Mouse (Mus musculus): ENCODE results near the gene Stx8. TPM values are rescaled to one million over a fixed set of nuclear protein-coding genes. Genes with fewer than 3 reads are reported as not detected.
A peak's percentile ranks its signal among the peaks of the same experiment; 100 is the strongest.

The Stx8 gene
- polyA plus RNA-seq, 1 experiment from 2014 or later = 58.7 TPM

GRCm38 (mm10) chr11:68004191-68004590 lies 38.2 kb downstream of the Stx8 start:
- Histone ChIP-seq H3K4me2 (ENCODE audit: low read depth, low read length) (no peak overlapping the region), H3K27ac (ENCODE audit: low read length) (no peak overlapping the region), H3K9me3 (replicated peaks; ENCODE audit: control insufficient read depth, low read length) (no peaks in the 10 kb centered on the region), H3K27me3 (ENCODE audit: control insufficient read depth, insufficient read depth, low read length) (no peaks in the 10 kb centered on the region), H3K4me3 (ENCODE audit: low read length) (no peak overlapping the region), H3K9ac (ENCODE audit: low read length) (no peak overlapping the region), H3K36me3 (ENCODE audit: control insufficient read depth, insufficient read depth) (no peaks in the 10 kb centered on the region), H3K4me1 (ENCODE audit: control insufficient read depth, insufficient read depth, low read length) (no peaks in the 10 kb centered on the region)
- WGBS = 24% methylated on average over 6 of the region's 6 CpGs
- ATAC-seq (replicated peaks; ENCODE audit: extremely low read depth, insufficient read depth, low FRiP score) = no peak; the same call in 1 of the 2 replicates

GRCm38 (mm10) chr11:68006216-68006789 lies 40.3 kb downstream of the Stx8 start:
- Histone ChIP-seq H3K9me3 (replicated peaks; ENCODE audit: control insufficient read depth, low read length) (no peaks in the 10 kb centered on the region), H3K27ac (ENCODE audit: low read length) (no peak overlapping the region), H3K36me3 (ENCODE audit: control insufficient read depth, insufficient read depth) (no peaks in the 10 kb centered on the region), H3K9ac (ENCODE audit: low read length) (no peak overlapping the region), H3K4me1 (ENCODE audit: control insufficient read depth, insufficient read depth, low read length) (no peaks in the 10 kb centered on the region), H3K4me2 (ENCODE audit: low read depth, low read length) (no peak overlapping the region), H3K27me3 (ENCODE audit: control insufficient read depth, insufficient read depth, low read length) (no peaks in the 10 kb centered on the region), H3K4me3 (ENCODE audit: low read length) (no peak overlapping the region)
- 41% methylated on average over 8 of the region's 8 CpGs for WGBS
- no peak for ATAC-seq (replicated peaks; ENCODE audit: extremely low read depth, insufficient read depth, low FRiP score)

GRCm38 (mm10) chr11:68007645-68008044 lies 41.7 kb downstream of the Stx8 start:
- Histone ChIP-seq H3K4me1 (ENCODE audit: control insufficient read depth, insufficient read depth, low read length) (no peaks in the 10 kb centered on the region), H3K27ac (ENCODE audit: low read length) (no peak overlapping the region), H3K27me3 (ENCODE audit: control insufficient read depth, insufficient read depth, low read length) (no peaks in the 10 kb centered on the region), H3K4me2 (ENCODE audit: low read depth, low read length) (no peak overlapping the region), H3K9ac (ENCODE audit: low read length) (no peak overlapping the region), H3K9me3 (replicated peaks; ENCODE audit: control insufficient read depth, low read length) (no peaks in the 10 kb centered on the region), H3K36me3 (ENCODE audit: control insufficient read depth, insufficient read depth) (no peaks in the 10 kb centered on the region), H3K4me3 (ENCODE audit: low read length) (no peak overlapping the region)
- WGBS = 68% methylated on average over 6 of the region's 6 CpGs
- no peak for ATAC-seq (replicated peaks; ENCODE audit: extremely low read depth, insufficient read depth, low FRiP score)

- Histone ChIP-seq H3K27me3 (ENCODE audit: control insufficient read depth, insufficient read depth, low read length) (no peaks in the 10 kb centered on the region), H3K27ac (ENCODE audit: low read length) (no peak overlapping the region), H3K4me2 (ENCODE audit: low read depth, low read length) (no peak overlapping the region), H3K9me3 (replicated peaks; ENCODE audit: control insufficient read depth, low read length) (no peaks in the 10 kb centered on the region), H3K9ac (ENCODE audit: low read length) (no peak overlapping the region), H3K4me3 (ENCODE audit: low read length) (no peak overlapping the region), H3K4me1 (ENCODE audit: control insufficient read depth, insufficient read depth, low read length) (no peaks in the 10 kb centered on the region), H3K36me3 (ENCODE audit: control insufficient read depth, insufficient read depth) (no peaks in the 10 kb centered on the region)
- no peak for ATAC-seq (replicated peaks; ENCODE audit: extremely low read depth, insufficient read depth, low FRiP score)
- WGBS = 75% methylated on average over 5 of the region's 5 CpGs
Measured at GRCm38 (mm10) chr11:68009377-68009776, 43.4 kb downstream of the Stx8 start.

- Histone ChIP-seq H3K9me3 (replicated peaks; ENCODE audit: control insufficient read depth, low read length) (no peaks in the 10 kb centered on the region), H3K27ac (ENCODE audit: low read length) (no peak overlapping the region), H3K4me3 (ENCODE audit: low read length) (no peak overlapping the region), H3K36me3 (ENCODE audit: control insufficient read depth, insufficient read depth) (no peaks in the 10 kb centered on the region), H3K9ac (ENCODE audit: low read length) (no peak overlapping the region), H3K4me2 (ENCODE audit: low read depth, low read length) (no peak overlapping the region), H3K4me1 (ENCODE audit: control insufficient read depth, insufficient read depth, low read length) (no peaks in the 10 kb centered on the region), H3K27me3 (ENCODE audit: control insufficient read depth, insufficient read depth, low read length) (no peaks in the 10 kb centered on the region)
- WGBS = 73% methylated on average over 7 of the region's 7 CpGs
- ATAC-seq (replicated peaks; ENCODE audit: extremely low read depth, insufficient read depth, low FRiP score) = no peak
Measured at GRCm38 (mm10) chr11:68012207-68012606, 46.2 kb downstream of the Stx8 start.

- H3K9me3 ChIP-seq (replicated peaks; ENCODE audit: control insufficient read depth, low read length) = no peaks in the 10 kb centered on the region
- H3K4me1 ChIP-seq (ENCODE audit: control insufficient read depth, insufficient read depth, low read length) = peaks cover 2% of the 10 kb centered on the region
- no peak overlapping the region for H3K4me2 ChIP-seq (ENCODE audit: low read depth, low read length)
- ATAC-seq (replicated peaks; ENCODE audit: extremely low read depth, insufficient read depth, low FRiP score) = no peak
- H3K9ac ChIP-seq (ENCODE audit: low read length) = no peak overlapping the region
- H3K4me3 ChIP-seq (ENCODE audit: low read length) = no peak overlapping the region
- WGBS = 81% methylated on average over 8 of the region's 8 CpGs
- no peak overlapping the region for H3K27ac ChIP-seq (ENCODE audit: low read length)
- H3K36me3 ChIP-seq (ENCODE audit: control insufficient read depth, insufficient read depth) = no peaks in the 10 kb centered on the region
- no peaks in the 10 kb centered on the region for H3K27me3 ChIP-seq (ENCODE audit: control insufficient read depth, insufficient read depth, low read length)
Measured at GRCm38 (mm10) chr11:68018191-68018590, 52.2 kb downstream of the Stx8 start.

- no peak overlapping the region for H3K4me3 ChIP-seq (ENCODE audit: low read length)
- WGBS = 62% methylated on average over 11 of the region's 11 CpGs
- H3K27me3 ChIP-seq (ENCODE audit: control insufficient read depth, insufficient read depth, low read length) = no peaks in the 10 kb centered on the region
- H3K4me1 ChIP-seq (ENCODE audit: control insufficient read depth, insufficient read depth, low read length) = peaks cover 10% of the 10 kb centered on the region
- H3K36me3 ChIP-seq (ENCODE audit: control insufficient read depth, insufficient read depth) = no peaks in the 10 kb centered on the region
- ATAC-seq (replicated peaks; ENCODE audit: extremely low read depth, insufficient read depth, low FRiP score) = no peak
- H3K9me3 ChIP-seq (replicated peaks; ENCODE audit: control insufficient read depth, low read length) = no peaks in the 10 kb centered on the region
- H3K9ac ChIP-seq (ENCODE audit: low read length) = no peak overlapping the region
- H3K4me2 ChIP-seq (ENCODE audit: low read depth, low read length) = no peak overlapping the region
- H3K27ac ChIP-seq (ENCODE audit: low read length) = no peak overlapping the region
Measured at GRCm38 (mm10) chr11:68019156-68019555, 53.2 kb downstream of the Stx8 start.

- Histone ChIP-seq H3K4me3 (ENCODE audit: low read length) (no peak overlapping the region), H3K9ac (ENCODE audit: low read length) (no peak overlapping the region), H3K4me2 (ENCODE audit: low read depth, low read length) (no peak overlapping the region), H3K36me3 (ENCODE audit: control insufficient read depth, insufficient read depth) (no peaks in the 10 kb centered on the region), H3K27ac (ENCODE audit: low read length) (no peak overlapping the region), H3K9me3 (replicated peaks; ENCODE audit: control insufficient read depth, low read length) (no peaks in the 10 kb centered on the region), H3K4me1 (ENCODE audit: control insufficient read depth, insufficient read depth, low read length) (peaks cover 10% of the 10 kb centered on the region), H3K27me3 (ENCODE audit: control insufficient read depth, insufficient read depth, low read length) (no peaks in the 10 kb centered on the region)
- WGBS = 83% methylated on average over 7 of the region's 7 CpGs
- no peak for ATAC-seq (replicated peaks; ENCODE audit: extremely low read depth, insufficient read depth, low FRiP score)
Measured at GRCm38 (mm10) chr11:68021976-68022375, 56.0 kb downstream of the Stx8 start.

- H3K27me3 ChIP-seq (ENCODE audit: control insufficient read depth, insufficient read depth, low read length) = no peaks in the 10 kb centered on the region
- no peaks in the 10 kb centered on the region for H3K36me3 ChIP-seq (ENCODE audit: control insufficient read depth, insufficient read depth)
- H3K4me1 ChIP-seq (ENCODE audit: control insufficient read depth, insufficient read depth, low read length) = peaks cover 10% of the 10 kb centered on the region
- no peak overlapping the region for H3K4me3 ChIP-seq (ENCODE audit: low read length)
- ATAC-seq (replicated peaks; ENCODE audit: extremely low read depth, insufficient read depth, low FRiP score) = peak; percentile 41; the same call in 1 of the 2 replicates
- 55% methylated on average over 5 of the region's 5 CpGs for WGBS
- no peak overlapping the region for H3K4me2 ChIP-seq (ENCODE audit: low read depth, low read length)
- H3K9me3 ChIP-seq (replicated peaks; ENCODE audit: control insufficient read depth, low read length) = no peaks in the 10 kb centered on the region
- no peak overlapping the region; the same call in 1 of the 2 replicates for H3K27ac ChIP-seq (ENCODE audit: low read length)
- H3K9ac ChIP-seq (ENCODE audit: low read length) = no peak overlapping the region
Measured at GRCm38 (mm10) chr11:68022895-68023294, 56.9 kb downstream of the Stx8 start.

Data from heart, embryonic 16.5 days (tissue).